Mouse (Mus musculus) cortical plate, adult 2 months (tissue): ENCODE measurements around the gene Elf1.

ENCODE experiments used
- CTCF ChIP-seq: fragments of 200-500 bp; IDR thresholded peaks from 2 replicates; pipeline ENCODE4 v1.5.1; 2011; ENCODE audit warnings: mild to moderate bottlenecking, control low read depth, low read length; ENCODE audit not compliant: insufficient read depth; ENCODE audit errors: extremely low read depth
- POLR2A ChIP-seq: fragments of 200-500 bp; IDR thresholded peaks from 2 replicates; pipeline ENCODE4 v1.6.1; 2011; ENCODE audit warnings: mild to moderate bottlenecking, low read length, control low read depth; ENCODE audit not compliant: insufficient read depth; ENCODE audit errors: extremely low read depth

GRCm38 (mm10) chr14:79551929-79552328 lies 70.9 kb downstream of the Elf1 start:
- no peak for TF ChIP-seq POLR2A
- no peak for TF ChIP-seq CTCF
